Mouse (Mus musculus) frontal cortex, postnatal 14 days (tissue): Measurements from ENCODE around the gene Stard8.
"Not testable (repeated sequence)": the region's sequence is repeated elsewhere in the genome, so short reads cannot be mapped to it uniquely, and the experiment has no call there.

Experiments used
- DNase-seq, 2 experiments: peaks; one replicate each; pipeline ENCODE4 v3.0.0; 2022; ENCODE audit warnings: low spot score in 2 of 2

Gene Stard8

DNA sequence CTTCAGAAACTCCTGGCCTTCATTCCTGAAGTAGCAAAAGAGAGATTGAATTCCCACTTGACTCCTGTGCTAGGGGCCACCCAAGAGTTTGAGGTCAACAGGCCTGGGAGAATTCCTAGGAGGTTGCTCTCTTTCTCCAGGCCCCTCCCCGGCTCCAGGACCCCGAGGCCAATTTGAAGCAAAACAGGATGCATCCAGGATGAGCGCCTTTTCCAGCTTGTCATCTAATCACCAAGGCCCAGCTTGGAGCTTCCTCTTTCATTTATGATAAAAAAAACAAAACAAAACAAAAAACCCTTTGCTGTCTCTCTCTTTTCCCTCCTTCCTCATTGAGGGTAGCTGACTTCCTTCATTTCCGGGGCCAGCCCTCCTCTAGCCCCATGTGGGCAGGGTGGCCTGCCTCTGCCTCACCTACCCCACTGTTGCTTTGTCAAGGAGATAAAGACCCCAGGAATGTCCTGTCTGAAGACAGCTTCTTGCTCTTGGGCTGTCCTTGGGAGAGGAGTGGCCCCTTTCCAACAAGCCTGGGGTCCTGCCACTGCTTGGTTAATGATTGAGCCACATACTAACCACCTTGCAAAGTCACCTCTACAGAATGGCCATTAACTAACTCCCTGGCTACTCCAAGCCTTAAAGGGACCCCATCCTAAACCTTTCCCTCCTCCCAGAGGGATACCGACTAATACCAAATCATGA lies 43.5 kb downstream of the Stard8 start:
- DNase-seq, result no peak

DNA sequence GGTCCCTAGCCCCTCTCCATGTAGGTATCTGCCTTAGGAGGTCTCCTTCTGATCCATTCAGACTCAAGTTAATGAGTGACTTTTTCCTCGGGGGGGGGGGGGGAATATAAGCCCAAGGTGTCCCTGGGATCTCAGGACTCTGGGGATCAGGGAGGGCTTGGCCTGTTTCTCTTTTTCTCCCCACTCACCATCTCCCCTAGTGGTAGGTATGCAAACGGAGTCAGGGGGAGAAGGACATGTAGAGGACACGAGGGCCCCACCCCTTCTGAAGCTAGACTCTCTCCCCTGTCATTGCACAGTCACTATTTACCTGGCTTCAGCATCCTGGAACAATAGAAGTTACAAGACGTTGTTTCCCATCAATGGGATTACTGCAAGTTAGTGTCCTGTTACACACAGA lies 45.1 kb downstream of the Stard8 start:
- no peak for DNase-seq

DNA sequence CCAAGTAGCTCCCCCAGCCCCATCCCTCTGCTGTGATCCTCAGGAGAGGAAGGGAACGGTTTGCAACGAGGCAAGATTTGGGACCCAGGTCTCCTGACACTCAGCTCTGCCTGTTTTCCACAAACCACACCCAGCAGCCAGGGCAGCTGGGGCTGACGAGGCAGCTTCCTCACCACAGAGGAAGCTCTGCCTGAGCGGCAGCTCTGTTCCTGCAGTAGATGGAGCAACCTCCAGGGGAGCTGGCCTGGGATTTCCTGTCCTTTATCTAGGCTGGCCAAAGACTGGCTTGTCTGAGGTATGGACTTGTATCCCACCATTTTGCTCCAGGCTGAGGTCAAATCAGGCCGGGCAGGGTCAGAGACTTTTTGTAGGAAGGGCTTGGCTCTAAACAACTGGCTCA lies 46.2 kb downstream of the Stard8 start:
- no peak for DNase-seq

DNA sequence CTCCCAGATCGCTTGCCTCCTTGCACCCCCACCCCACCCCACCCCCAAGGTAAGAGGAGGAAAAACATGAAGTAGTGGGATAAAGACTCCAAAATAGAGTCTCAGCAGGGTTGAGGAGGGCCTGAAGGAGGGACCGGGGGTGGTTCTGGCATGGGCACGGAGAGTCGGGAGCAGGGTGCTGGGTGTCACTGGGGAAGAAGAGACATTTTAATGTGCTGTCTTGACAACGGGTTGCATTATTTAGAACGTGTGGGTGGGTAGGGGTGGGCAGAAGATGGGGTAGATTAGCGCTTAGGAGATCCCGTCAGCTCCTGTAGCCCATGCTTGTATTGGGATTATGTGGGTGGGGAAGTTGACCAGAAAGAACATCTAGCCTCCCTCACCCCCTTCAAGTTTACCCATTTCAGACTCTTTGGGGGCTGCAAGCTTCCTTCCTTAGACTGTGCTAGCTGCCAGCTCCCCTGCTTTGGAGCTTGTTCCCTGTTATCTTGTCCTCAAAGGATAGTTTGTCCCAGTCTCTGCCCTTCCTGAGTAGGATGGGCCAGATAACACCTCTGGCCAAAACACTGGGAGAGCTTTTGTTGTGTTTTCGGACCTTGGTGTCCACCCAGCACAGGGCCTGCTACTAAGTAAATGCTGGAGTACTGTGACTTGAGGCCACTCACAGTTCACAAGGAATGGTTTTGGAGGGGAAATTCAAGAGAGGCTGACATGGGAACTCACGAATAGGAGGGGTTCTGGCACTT lies 47.9 kb downstream of the Stard8 start:
- DNase-seq, result no peak

DNA sequence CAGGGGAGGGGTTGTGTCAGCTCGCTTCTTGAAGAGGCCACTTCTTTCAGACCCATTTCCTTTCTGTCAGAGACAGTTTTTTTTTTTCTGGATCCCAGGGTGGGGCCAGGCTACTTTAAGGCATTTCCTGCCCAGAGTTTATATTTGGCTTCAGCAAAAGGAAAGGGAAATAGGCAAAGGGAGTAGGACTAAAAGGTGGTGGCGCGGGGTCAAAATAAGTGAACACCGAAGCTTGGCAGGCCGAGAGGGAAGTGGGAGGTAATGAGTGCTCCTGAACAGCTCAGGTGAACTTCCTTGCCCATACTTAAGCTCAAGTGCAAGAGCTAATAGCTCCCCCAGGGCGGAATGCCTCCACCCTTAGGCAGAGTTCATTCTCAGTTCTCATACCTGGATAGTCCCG lies 49.2 kb downstream of the Stard8 start:
- no peak for DNase-seq

DNA sequence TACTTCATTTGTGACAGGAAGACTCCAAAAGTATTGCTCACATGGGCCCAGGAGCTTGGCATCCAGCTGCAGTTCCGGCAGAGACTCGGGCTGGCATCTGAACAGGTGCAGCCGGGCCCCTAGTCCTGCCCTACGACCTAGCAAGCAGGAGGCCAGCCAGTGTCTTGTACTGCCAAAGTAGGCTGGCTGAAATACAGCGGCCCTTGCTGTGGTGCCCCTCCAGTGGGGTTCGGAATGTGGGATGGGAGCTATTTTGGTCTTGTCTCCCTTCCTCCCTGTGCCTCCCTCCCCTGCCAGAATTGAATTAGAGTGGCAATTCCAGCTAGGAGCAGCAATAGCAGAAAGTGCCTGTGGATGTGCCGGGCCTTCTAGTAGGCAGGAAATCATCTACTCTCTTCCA lies 51.5 kb downstream of the Stard8 start:
- no peak for DNase-seq

DNA sequence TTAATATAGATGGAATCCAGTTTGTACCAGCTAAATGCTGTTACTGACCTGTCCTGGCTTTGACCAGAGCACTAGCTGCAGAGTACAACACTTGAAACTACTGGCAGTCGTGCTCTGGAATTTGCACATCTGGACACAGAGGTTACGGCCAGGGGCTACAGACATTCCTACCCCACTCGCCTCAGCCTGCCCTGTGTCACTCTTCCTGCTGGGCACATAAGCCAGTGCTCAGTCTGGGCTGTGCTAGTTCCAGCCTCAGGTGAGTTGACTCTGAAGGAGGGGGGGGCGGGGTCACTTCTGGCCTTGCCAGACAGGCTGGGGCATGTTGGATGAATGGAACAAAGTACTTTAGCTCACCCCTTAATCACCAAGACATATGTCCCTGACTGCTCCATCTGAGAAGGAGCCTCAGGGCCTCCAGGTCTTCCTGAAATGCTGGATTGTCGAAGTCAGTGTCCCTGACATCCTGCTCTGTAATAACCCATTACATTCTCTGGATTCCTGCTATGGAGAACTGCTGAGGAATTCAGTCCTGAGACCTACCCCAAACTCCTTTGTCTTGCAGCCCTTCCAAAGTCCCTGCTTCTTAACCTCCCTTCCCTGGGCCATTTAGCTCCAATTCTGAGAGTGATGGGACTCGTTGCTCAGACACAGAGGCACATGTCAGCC lies 54.9 kb downstream of the Stard8 start:
- no peak for DNase-seq

DNA sequence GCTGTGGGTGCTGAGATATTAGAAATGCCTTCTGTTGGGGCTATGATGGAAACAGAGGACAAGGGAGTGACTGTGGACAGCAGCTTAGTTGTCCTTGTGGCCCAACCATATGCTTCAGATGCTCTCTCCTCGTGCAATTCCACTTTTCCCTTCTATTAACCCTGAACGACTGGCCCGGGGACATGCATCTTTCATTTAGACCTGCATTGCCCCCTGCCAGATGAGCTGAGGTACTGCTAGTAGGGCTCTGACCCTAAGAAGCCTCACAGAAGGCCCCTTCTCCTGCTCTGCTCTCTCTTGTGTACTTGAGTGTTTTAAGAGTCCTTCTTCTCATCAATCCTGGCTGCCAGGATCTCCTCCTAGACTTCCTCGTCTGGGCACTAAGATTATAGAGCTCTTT lies 56.1 kb downstream of the Stard8 start:
- DNase-seq, result no peak

DNA sequence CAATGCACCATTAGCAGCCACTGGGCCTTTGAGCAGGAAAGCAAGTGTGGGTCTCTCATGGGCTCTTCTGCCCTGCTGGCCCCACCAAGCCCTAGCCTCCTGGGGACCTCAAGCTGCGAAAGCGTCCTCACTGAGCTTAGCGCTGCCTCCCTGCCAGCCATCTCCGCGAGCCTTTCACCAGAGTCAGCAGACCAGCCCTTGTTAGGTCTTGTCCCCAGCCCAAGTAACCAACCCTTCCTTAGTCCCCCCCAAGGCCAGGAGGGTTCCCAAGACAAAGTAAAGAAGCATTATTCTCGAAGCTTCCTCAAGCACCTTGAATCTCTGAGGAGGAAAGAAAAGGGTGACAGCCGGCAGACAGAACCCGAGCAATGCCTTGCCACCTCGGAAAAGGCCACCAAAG lies 62.5 kb downstream of the Stard8 start:
- no peak for DNase-seq

DNA sequence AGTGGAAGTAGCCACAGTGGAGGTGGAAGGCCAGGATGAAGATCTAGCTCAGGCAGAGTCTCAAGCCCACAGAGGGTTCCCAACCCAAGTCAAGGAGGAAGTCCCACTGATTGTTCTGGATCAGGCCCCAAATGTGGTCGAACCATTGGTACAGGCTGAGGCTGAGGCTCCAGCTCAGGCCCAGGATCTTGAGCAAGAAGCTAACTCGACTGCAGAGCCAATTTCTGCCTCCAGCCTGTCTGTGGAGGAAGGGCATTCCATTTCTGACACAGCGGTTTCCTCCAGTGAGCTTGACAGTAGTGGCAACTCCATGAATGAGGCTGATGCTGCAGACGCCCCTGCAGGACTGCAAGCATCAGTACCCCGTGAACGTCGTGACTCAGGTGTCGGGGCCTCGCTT lies 63.5 kb downstream of the Stard8 start:
- no peak for DNase-seq

DNA sequence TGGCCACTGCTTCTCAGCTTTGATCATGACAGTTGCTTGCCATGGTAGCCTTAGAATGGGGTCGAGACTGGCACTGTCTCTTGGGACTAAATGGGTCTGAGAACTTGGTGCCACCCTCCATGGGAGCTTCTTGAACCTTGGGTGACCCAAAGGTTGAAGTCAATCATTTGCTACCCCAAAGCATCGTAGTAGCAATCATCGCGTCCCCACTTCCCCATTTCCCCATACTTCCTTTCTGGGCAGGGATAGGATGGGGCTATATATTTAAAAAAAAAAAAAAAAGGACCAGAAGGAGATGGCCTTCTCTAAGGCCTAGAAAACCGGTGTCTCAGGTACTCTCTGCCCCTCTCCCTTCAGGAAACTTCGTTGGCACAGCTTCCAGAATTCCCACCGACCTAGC lies 64.2 kb downstream of the Stard8 start:
- no peak for DNase-seq

DNA sequence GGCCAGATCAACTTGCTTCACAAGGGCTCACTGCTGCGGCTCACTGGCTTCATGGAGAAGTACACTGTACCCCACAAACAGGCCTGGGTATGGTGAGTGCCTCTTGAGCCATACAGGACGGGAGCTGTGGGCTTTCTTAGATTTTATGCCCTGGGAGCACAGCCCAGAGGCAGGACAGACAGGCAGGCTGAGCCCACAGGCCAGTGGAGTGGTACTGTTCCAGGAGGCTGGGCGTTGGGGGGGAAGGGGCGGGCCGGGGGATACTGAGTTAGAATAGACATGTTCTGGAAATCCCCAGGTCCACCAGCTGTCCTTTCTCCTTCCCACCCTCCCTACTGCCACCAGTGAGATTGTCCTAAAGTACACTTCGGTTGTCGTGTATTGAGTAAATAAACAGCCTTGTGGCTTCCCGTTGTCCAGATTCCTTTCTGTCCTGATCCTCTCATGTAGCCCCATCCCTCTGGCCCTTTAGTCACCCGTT lies 64.7 kb downstream of the Stard8 start:
- no peak for DNase-seq

DNA sequence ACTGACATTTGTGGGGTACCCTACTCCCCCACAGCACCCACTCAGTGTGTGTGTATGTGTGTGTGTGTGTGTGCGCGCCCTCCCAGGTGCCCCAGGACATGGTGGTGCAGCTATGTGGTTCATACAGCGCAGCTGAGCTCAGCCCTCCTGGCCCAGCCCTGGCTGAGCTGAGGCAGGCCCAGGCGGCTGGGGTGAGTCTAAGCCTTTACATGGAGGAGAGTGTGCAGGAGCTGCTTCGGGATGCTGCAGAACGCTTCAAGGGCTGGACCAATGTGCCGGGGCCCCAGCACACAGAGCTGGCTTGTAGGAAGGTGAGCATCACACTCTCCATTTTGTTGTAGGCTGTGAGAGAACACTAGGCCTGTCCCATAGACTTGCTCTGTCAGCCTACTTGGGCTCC lies 68.1 kb downstream of the Stard8 start:
- no peak for DNase-seq

DNA sequence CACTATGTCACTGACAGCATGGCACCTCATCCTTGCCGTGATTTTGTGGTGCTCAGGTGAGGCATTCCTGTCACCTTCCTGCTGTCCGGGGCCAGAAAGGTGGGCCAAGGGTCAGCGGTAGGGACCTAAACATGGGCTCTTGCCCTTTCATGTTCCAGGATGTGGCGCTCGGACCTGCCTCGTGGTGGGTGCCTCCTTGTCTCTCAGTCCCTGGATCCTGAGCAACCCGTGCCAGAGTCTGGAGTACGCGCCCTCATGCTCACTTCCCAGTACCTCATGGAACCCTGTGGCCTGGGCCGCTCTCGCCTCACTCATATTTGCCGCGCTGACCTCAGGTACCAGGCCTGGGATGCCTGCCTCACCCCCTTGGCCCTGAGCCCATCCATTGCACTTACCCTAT lies 69.5 kb downstream of the Stard8 start:
- DNase-seq, result no peak

DNA sequence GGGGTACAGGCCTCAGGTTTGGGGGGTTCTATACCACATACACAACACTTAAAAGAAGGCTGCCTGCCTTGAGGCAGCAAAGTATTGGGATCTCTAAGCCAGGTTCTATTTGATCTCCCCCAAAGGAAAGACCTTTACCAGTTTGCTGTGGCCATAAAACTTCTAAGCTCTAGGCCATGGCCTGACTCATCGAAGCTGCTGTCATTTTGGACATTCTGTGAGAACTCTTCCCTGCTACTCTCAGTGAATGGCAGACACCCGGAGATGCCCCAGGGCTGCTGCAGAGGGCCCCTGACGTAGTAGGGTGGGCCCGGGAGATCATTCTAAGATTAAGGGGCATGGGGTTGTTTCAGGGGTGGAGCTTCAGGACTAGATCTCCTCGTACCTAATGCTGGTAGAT lies 72.1 kb downstream of the Stard8 start:
- DNase-seq, result no peak

DNA sequence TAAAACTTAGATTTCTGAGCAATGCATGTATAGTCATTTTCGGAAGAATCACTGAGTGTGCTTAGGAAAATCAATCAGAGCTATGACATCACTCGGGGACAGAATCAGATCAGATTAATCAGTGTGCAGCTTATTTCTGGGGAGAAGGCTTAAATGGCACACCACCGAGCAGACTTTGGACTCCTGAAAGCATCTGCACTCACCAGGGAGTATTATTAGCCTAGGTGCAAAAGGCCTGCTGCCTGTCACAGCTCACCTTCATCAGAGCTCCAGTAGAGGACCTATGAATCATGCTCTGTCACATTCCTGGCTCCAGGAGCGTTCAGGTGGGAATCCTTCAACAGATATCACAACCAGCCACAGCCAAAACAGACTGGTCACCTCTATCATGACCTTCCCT lies 73.4 kb downstream of the Stard8 start:
- no peak for DNase-seq

DNA sequence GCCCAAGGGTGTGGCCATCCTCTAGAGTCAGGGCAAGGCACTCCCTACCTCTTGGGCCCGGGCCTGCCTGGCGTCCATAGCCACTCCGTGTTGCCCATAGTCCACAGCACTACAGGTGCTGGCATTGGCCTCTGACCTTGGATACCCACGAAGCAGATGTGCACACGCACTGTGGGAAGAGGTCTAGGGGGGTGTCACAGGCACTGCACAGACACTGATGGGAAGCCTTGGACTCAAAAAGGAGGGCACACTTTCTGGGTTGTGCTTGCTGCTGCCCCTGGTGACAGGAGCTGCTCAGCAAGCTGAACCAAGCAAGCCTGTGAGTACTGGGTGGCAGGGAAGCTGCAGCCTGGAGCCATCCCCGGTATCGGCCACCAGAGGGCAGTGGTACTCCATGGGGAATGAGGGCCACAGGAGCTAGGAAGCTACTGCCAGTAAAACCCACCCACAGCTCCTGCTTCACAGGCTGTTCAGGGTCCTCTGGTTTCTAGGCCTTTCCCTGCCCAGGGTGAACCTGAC lies 75.4 kb downstream of the Stard8 start:
- DNase-seq, result not testable (repeated sequence)

DNA sequence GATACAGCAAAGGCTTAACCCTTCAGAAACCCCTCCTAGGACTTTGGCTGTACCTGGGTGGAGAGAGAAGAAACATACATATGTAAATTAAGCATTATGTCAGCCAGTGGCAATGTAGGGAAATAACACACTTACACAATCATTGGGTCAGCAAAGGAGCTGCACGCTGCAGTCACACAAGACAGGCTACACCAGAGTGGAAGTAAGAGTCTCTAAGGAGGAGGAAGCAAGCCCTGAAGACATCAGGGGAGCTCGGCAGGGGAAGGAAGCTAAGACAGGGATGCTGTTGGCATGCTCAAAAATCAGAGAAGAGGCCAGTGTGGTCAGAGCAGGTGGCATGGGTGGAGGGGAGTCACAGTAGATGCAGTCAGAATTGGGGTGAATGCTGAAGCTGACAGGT lies 89.7 kb downstream of the Stard8 start:
- DNase-seq, result no peak

DNA sequence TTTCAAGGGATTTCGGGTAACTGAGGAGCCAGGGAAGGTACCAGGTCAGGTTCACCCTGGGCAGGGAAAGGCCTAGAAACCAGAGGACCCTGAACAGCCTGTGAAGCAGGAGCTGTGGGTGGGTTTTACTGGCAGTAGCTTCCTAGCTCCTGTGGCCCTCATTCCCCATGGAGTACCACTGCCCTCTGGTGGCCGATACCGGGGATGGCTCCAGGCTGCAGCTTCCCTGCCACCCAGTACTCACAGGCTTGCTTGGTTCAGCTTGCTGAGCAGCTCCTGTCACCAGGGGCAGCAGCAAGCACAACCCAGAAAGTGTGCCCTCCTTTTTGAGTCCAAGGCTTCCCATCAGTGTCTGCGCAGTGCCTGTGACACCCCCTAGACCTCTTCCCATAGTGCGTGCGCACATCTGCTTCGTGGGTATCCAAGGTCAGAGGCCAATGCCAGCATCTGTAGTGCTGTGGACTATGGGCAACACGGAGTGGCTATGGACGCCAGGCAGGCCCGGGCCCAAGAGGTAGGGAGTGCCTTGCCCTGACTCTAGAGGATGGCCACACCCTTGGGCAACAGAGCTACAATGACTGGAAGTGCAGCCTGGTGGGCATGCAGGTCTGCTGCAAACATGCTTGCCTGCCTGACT lies 108.2 kb downstream of the Stard8 start:
- DNase-seq, result not testable (repeated sequence)

DNA sequence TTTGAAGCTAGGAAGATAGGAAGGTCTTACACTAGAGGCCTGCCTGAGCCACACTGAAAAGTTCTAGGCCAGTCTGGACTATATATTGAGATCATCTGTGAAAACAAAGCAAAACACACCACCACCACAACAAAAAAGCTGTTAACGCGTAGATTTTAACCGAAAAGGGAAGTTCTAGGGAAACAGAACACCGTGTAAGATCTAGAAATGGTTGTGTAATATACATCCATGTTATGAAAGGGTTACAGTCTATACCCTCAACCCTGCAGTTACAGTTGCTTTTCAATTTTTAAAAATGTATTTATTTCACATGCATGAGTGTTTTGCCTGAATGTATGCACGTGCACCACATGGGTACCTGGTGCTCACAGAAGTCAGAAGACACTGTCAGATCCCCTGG lies 116.5 kb downstream of the Stard8 start:
- no peak for DNase-seq
